Mouse (Mus musculus): ENCODE measurements at regions not wholly inside any gene's neighbourhood (a gene's known extent, or its start where the extent isn't known, plus 50 kb on each side); places are given as distances from the start of the nearest gene placed in this dataset.
"Not testable (repeated sequence)": the region's sequence is repeated elsewhere in the genome, so short reads cannot be mapped to it uniquely, and the experiment has no call there.

- DNase-seq (ENCODE audit: extremely low spot score in 1 of 2, low spot score in 1 of 2), result no peak
Measured at GRCm38 (mm10) chr9:31654213-31654612, 190.0 kb upstream of the Tmem45b start.

- DNase-seq (ENCODE audit: extremely low spot score in 1 of 2, low spot score in 1 of 2), result no peak
Measured at GRCm38 (mm10) chr9:31653788-31654187, 189.5 kb upstream of the Tmem45b start.

- no peak for DNase-seq (ENCODE audit: extremely low spot score in 1 of 2, low spot score in 1 of 2)
Measured at GRCm38 (mm10) chr9:31650362-31651130, 186.3 kb upstream of the Tmem45b start.

- DNase-seq (ENCODE audit: extremely low spot score in 1 of 2, low spot score in 1 of 2), result no peak
Measured at GRCm38 (mm10) chr9:31649073-31649472, 184.8 kb upstream of the Tmem45b start.

GRCm38 (mm10) chr9:31648551-31648950, 184.3 kb upstream of the Tmem45b start:
- DNase-seq (ENCODE audit: extremely low spot score in 1 of 2, low spot score in 1 of 2), result no peak

GRCm38 (mm10) chr9:31645114-31645513, 180.9 kb upstream of the Tmem45b start:
- no peak for DNase-seq (ENCODE audit: extremely low spot score in 1 of 2, low spot score in 1 of 2)

GRCm38 (mm10) chr9:31644106-31644505, 179.8 kb upstream of the Tmem45b start:
- no peak for DNase-seq (ENCODE audit: extremely low spot score in 1 of 2, low spot score in 1 of 2)

GRCm38 (mm10) chr9:31642169-31642568, 177.9 kb upstream of the Tmem45b start:
- DNase-seq (ENCODE audit: extremely low spot score in 1 of 2, low spot score in 1 of 2), result no peak

- no peak for DNase-seq (ENCODE audit: extremely low spot score in 1 of 2, low spot score in 1 of 2)
Measured at GRCm38 (mm10) chr9:31628291-31628690, 164.0 kb upstream of the Tmem45b start.

- not testable (repeated sequence) for DNase-seq (ENCODE audit: extremely low spot score in 1 of 2, low spot score in 1 of 2)
Measured at GRCm38 (mm10) chr9:31621553-31621952, 157.3 kb upstream of the Tmem45b start.

- no peak for DNase-seq (ENCODE audit: extremely low spot score in 1 of 2, low spot score in 1 of 2)
Measured at GRCm38 (mm10) chr9:31619344-31619743, 155.1 kb upstream of the Tmem45b start.

GRCm38 (mm10) chr9:31614250-31614945, 150.1 kb upstream of the Tmem45b start:
- DNase-seq (ENCODE audit: extremely low spot score in 1 of 2, low spot score in 1 of 2), result no peak

GRCm38 (mm10) chr9:31611036-31611695, 146.9 kb upstream of the Tmem45b start:
- no peak for DNase-seq (ENCODE audit: extremely low spot score in 1 of 2, low spot score in 1 of 2)

- no peak for DNase-seq (ENCODE audit: extremely low spot score in 1 of 2, low spot score in 1 of 2)
Measured at GRCm38 (mm10) chr9:31610631-31611030, 146.4 kb upstream of the Tmem45b start.

- DNase-seq (ENCODE audit: extremely low spot score in 1 of 2, low spot score in 1 of 2), result peak in 1 of 2 experiments; percentile 36
Measured at GRCm38 (mm10) chr9:31610212-31610611, 145.9 kb upstream of the Tmem45b start.

GRCm38 (mm10) chr9:31609731-31610130, 145.5 kb upstream of the Tmem45b start:
- DNase-seq (ENCODE audit: extremely low spot score in 1 of 2, low spot score in 1 of 2), result no peak

- no peak for DNase-seq (ENCODE audit: extremely low spot score in 1 of 2, low spot score in 1 of 2)
Measured at GRCm38 (mm10) chr9:31608084-31608870, 144.0 kb upstream of the Tmem45b start.

GRCm38 (mm10) chr9:31606936-31607335, 142.7 kb upstream of the Tmem45b start:
- no peak for DNase-seq (ENCODE audit: extremely low spot score in 1 of 2, low spot score in 1 of 2)

- no peak for DNase-seq (ENCODE audit: extremely low spot score in 1 of 2, low spot score in 1 of 2)
Measured at GRCm38 (mm10) chr9:31604497-31605090, 140.3 kb upstream of the Tmem45b start.

- no peak for DNase-seq (ENCODE audit: extremely low spot score in 1 of 2, low spot score in 1 of 2)
Measured at GRCm38 (mm10) chr9:31602707-31603106, 138.4 kb upstream of the Tmem45b start.
